Mouse (Mus musculus) CH12.LX (cell line): ENCODE measurements at regions not wholly inside any gene's neighbourhood (a gene's known extent, or its start where the extent isn't known, plus 50 kb on each side); places are given as distances from the start of the nearest gene placed in this dataset.

Experiments
- CTCF ChIP-seq, 2 experiments: IDR thresholded peaks in 1 of 2; conservative IDR thresholded peaks in 1 of 2; 2 replicates each; pipeline ENCODE4 v1.5.1; 2011 to 2012; ENCODE audit warnings: low read depth in 2 of 2, low read length in 2 of 2, improper control_type of control experiment in 1 of 2, inconsistent platforms in 1 of 2, mild to moderate bottlenecking in 1 of 2, moderate library complexity in 1 of 2
- MAX ChIP-seq: IDR thresholded peaks from 2 replicates; pipeline ENCODE4 v1.6.1; 2011; ENCODE audit warnings: low read length, improper control_type of control experiment

DNA sequence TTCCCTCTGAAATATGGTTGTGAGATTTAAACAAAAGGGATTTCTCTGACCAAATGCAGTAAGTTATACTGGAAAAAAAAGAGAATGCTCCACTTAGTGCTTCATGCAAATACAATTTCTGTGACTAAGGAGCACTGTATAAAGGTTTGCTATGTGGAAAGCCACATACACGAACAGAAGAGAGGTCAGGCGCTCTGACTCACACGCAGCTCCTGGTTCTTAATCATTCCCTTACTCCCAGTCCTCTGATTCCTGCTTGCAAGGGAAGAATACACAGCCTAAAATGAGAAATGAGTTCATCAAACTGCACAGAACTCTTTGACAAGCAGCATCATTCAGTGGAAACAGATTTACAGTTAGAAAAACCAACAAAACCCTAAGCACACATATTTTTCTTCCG lies 406.8 kb downstream of the Gja1 start:
- no peak for TF ChIP-seq CTCF (conservative IDR thresholded peaks at IDR 0.05 in 1 of 2, IDR thresholded peaks at IDR 0.05 in 1 of 2; ENCODE audit: low read depth in 2 of 2, low read length in 2 of 2)
- no peak for TF ChIP-seq MAX
